Mouse (Mus musculus): ENCODE measurements at regions not wholly inside any gene's neighbourhood (a gene's known extent, or its start where the extent isn't known, plus 50 kb on each side); places are given as distances from the start of the nearest gene placed in this dataset.

DNA sequence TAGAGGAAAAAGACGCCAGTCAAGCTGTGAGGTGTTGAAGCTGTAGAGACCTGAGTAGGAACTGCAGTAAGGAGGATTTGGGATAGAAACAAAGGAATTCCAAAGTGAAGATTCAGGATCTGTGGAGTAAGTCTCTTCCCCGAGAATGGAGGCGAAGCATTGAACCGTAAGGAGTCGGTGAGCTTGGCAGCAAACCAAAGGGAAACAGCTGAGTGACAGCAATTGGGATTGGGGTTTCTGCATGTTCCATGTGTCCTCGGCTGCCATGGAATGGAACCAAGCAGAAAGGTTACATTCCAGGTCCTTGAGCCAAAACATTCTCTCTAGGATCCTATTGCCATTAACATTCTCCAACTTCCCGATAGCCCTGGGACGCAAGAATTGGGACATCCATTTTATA is 152.9 kb downstream of the Pja1 start:
- TF ChIP-seq CTCF (IDR thresholded peaks at IDR 0.05; ENCODE audit: low read depth) (no peak), EP300 (IDR thresholded peaks at IDR 0.05; ENCODE audit: low read depth) (no peak)
